Mouse (Mus musculus) thymus, adult 2 months (tissue): Measurements from ENCODE around the gene Rin2.

Experiments used
- CTCF ChIP-seq: fragments of 200-500 bp; IDR thresholded peaks from 2 replicates; pipeline ENCODE4 v1.5.1; 2012; ENCODE audit warnings: mild to moderate bottlenecking, control low read depth, low read length, moderate library complexity, borderline replicate concordance; ENCODE audit not compliant: control insufficient read depth, poor library complexity, insufficient read depth; ENCODE audit errors: extremely low read depth
- POLR2A ChIP-seq: fragments of 200-500 bp; IDR thresholded peaks from 2 replicates; pipeline ENCODE4 v1.6.1; 2012; ENCODE audit warnings: mild to moderate bottlenecking, low read length, control low read depth, moderate library complexity; ENCODE audit not compliant: control insufficient read depth, poor library complexity, insufficient read depth; ENCODE audit errors: extremely low read depth

GRCm38 (mm10) chr2:145793702-145794101, 118.7 kb downstream of the Rin2 start:
- TF ChIP-seq CTCF (no peak), POLR2A (no peak)
